Mouse (Mus musculus) heart, adult 11 months (tissue): Measurements from ENCODE around the gene Zfp207.
"Not testable (repeated sequence)": the region's sequence is repeated elsewhere in the genome, so short reads cannot be mapped to it uniquely, and the experiment has no call there.

Source experiments
- DNase-seq: peaks from one replicate; pipeline ENCODE4 v3.0.0; 2022

Zfp207 gene

DNA sequence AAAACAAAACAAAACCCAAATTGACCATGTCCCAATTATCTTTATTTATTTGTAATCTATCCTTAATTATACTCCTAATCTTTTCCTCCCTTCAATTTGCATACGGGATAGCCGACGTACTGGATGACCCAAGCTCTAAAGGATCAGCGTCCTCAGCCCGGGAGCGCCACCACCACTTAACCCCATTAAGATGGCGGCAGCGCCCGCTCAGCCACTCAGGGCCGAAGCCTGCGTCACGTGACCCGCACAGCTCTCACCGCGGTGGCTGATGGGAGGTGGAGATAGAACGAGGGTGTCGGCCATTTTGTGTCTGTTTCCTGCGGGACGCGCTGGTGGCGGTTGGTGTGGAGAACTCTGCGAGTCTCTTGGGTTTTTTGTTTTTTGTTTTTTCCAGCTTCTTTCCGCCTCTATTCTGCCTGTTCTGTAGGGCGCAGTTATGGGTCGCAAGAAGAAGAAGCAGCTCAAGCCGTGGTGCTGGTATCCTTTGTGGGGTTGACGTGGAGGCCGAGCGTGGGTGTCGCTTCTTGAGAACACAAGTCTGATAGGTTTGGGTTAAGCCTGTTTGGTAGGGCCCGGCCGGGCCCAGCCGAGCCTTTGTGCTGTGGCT lies at the start of gene Zfp207:
TSS of gene Zfp207 (plus strand) at position 261 of the 607 bp plus-strand sequence.
- DNase-seq, result peak; percentile 100

DNA sequence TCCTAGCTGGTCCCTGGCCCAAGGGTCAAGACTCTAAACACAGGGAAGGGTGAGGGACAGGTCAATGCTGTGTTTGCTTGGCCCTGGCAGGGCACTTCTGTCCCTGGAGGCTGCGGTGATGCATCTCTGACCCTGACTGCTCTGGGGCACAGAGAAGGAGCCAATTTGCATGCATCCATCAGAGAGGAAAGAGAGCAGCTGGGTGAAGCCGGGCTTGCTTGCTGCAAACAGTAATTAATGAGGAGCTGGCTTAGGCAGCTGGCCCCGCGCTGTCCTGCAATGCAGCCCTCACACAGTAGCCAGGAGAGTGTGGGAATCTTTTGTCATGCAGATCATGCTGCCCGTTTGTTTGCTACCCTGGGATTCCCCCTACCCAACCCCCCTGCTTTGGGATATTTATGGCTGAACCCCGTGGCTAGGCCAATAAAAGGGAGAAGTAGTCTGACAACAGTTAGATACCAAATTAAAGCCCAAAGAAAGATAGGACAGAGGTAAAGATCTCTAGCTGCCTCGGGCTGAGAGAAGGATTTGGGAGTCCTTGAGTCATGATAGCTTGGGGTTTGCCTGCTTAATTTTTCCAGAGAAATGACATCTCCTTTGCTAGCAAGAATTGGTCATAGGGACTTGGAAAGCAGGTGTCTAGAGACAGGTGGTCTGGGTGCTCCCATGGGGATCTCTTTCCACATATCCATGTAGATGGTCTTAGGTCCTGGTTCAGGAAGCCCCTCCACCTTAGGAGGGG lies 47.3 kb upstream of the Zfp207 start:
- DNase-seq, result no peak

DNA sequence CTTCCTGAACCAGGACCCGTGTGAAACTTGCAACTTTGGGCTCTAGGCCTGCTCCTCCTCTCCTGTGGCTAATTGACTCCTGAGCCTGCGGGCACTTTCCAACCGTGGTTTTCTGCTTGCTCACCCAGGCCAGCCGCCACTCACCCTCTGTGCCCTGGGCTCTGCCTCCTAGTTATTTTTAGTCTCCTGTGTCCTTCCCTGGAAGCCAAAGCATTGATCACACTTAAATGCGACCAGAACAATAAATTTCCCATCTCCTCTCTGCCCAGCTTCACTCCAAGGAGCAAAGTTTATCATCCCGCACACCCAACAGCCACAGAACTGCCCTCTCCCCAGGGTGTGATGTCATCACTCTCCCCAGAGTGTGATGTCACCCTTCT lies 46.7 kb upstream of the Zfp207 start:
- DNase-seq, result no peak

DNA sequence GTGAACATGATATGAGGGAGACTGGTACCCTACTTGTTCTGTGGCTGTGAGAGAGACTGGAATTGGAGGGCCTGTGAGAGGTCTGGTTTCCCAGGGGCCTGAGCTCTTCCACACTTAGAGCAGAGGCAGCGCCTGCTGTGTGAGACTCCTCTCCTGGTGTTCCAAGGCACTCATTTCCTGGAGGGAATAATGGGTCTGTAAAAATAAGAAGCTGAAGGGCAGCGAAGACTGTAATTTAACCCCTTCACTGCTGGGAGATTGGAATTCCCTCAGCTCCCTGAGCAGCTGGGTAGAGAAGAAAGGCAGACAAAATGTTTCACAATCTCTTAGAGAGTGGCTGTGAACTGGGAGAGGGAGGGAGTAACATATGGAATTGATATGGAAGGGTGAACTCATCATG lies 40.6 kb upstream of the Zfp207 start:
- DNase-seq, result no peak

DNA sequence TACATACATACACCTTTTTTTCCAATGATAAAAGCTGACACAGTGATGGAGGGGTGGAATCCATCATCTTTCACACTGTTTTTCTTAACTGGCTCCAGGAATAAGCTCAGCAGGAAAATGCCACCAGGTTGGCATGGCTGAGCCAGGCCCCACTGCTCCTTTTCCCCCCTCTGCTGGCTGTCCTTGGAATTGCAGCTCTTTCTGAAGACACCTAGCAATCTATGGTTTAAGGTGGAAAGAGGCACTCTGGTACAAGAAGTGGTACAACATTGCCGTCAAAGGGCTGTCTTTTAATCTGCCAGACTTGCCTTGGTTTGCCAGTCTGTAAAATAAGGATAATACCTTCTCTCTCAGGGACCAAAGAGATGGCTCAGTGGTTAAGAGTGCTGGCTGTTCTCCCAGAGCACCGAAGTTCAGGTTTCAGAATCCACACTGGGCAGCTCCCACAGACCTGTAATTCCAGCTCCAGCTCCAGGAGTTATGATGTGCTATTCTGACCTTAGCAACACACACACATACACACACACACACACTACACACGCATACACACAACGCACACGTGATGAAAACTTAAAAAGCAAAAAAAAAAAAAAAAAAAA lies 31.1 kb upstream of the Zfp207 start:
- peak; percentile 92 for DNase-seq

DNA sequence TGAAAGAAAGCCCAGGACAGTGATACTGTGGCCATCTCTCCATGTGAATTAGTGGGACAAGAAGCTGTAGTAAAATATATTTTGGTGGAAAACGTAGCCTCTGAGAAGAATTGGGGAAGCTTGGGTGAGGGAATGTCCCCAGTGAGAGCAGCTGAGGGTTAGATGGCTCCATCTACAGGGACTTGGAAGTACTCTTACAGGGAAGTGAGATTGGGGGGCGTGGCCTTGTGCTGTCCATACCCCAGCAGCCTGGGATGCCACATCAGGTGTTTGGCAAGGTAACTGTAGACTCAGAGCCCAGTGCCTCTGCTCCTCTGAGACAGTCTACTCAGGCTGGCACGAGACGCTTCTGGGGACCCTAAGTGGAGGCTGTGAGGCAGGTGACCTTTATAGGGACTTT lies 28.2 kb upstream of the Zfp207 start:
- DNase-seq, result peak; percentile 91

DNA sequence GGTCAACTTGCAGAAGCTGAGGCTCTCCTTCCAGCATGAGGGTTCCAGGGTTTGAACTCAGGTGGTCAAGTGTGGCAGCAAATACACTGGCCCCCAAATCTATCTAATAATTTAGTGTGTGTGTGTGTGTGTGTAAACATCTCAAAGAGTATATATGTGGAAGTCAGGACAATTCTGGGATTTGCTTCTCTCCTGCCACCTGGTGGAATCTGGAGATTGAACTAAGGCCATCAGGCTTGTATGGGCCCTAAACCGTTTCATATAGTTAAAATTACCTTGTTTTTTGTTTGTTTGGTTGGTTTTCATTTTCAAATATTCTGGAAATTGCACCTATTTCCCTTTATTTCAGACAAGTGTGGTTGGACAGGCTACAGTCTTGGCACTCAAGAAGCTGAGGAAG lies 14.1 kb upstream of the Zfp207 start:
- peak; percentile 28 for DNase-seq

DNA sequence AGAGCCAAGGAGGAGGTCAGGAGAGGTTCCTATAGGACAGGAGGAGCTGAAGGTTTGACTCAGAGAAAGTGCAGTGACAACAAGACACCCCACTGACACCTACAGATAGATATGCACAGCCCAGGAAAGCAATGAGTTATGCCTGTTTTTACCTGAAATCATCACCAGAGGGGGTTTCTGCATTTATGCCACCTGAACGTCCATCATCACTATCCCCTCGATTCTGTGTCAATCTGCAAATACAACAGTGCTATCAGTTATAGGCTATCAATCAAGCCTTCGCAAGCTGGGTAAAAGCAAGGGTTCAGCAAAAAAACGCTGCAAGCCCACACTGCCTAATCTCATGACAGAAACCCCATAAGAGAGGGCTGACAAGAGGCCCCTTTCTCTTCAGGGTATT lies 6.4 kb upstream of the Zfp207 start:
- peak; percentile 83 for DNase-seq

DNA sequence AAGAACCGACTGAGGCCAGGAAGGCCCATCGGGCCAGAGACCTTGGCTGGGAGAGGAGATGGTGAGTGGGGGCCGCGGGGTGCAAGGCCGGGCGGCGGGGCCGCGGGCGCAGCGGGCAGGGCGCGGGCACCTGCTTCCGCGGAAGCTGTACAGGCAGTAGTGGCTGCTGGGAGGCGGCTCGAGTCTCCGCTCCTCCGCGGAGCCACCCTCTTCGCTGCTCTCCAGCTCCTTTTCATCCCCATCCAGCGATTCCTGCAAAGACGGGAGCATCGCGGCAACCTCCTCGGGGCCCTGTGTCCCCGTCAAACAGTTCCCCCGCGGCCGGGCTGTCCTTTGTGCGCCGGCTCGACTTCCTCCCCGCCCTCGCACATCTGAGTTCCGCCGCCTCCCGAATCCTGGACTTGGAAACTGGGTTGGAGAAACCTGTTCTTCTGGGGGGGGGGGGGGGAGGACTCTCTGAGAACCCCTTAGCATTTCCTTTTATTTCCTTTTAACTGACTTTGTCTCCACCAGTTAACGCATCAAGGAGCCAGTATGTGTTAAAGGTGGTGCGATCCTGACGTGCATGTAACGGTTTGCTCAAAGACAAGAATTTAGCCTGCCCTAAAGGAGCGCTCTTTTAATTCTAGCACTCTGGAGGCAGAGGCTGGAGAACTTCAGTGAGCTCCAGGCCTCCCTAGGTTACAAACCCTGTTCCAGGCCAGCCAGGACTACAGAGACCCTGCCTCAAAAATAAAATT lies 5.2 kb upstream of the Zfp207 start, which contains the start of gene 5730455P16Rik:
TSS of gene 5730455P16Rik (minus strand) at position 323 of the 740 bp plus-strand sequence.
- DNase-seq, result peak; percentile 98

DNA sequence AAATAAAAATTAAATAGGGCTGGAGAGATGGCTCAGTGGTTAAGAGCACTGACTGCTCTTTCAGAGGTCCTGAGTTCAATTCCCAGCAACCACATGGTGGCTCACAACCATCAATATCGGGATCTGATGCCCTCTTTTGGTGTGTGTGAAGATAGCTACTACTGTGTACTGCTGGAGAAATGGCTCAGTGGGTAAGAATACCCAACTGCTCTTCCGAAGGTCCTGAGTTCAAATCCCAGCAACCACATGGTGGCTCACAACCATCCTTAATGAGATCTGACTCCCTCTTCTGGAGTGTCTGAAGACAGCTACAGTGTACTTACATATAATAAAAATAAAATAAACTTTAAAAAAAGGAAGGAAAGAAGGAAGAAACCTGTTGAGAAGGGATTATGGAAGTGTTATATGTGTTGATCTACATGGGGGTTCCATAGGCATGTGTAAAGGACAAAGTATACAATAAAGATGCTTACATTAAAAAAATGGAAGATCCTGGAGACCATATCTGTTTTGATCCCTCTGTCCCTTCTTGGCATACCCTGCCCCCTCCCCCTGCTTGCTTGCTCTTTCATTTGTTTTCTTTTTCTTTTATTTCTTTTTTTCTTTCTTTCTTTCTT lies 4.5 kb upstream of the Zfp207 start:
- peak; percentile 81 for DNase-seq

DNA sequence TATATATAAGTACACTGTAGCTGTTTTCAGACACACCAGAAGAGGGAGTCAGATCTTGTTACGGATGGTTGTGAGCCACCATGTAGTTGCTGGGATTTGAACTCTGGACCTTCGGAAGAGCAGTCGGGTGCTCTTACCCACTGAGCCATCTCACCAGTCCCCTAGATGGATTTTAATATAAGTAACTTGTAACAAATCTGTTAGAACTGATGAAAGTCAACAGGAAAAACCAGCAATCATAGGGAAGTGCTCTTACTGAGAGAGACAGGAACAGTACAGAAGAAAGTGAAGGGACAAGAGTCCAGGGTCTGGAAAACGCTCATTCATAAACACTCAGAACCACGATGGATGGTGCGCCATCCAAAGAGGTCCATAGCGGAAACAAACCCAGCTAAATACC lies 3.9 kb upstream of the Zfp207 start:
- peak; percentile 45 for DNase-seq

DNA sequence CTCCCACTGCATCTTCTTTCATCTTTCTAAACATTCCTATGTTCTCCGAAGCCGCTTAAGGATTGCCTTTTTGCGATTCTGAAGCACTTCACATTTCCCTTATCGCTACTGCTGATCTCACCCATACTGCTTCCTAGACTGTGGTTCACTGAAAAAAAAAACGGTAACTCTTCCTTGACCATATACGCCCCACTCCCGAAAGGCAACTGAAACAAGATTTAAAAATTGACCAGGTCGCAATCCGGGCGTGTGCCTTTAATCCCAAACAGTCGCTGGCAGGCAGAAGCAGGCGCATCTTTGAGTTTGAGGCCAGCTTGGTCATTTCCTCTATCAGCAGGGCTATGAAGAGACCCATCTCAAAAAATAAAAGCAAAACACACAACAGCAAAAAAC lies 457 bp upstream of the Zfp207 start:
- DNase-seq, result no peak

DNA sequence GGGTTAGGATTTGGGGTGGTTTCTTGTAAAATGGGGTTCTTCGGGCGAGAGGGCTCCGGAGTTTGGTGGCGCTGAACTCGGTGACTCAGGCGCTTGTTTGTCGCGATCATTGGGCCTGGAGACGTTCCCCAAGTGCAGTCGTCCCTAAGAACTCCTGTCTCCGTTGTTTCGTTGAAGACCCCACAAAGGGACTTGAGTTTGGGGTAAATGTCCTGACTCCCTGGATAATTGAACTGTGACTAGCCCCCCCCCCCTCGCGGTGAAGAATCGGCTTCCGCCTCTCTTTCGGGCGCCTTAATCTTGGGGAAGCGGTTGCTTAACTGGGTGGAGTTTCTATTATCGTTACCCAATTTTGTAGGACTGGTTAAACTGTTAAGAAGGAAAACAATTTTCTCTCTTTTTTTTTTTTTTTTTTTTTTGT lies 557 bp downstream of the Zfp207 start:
- DNase-seq, result no peak

DNA sequence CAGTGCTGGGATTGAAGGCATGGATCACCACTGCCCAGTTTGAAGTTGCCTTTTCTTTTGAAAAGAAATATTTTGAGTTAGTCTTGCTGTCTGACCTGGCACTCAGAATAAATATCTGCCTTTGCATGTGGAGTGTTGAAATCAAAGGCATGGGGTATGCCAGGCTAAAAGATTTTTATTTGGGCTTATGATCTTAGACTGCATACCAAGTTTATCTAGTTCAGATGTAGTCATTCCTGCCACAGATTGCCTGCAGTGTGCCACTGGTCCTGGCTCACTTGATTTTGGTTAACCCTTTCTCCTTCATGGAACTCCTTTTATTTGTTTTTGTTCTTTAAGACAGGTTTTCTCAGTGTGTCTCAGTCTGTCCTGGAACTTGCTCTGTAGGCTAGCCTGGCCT lies 1.4 kb downstream of the Zfp207 start:
- peak; percentile 87 for DNase-seq

DNA sequence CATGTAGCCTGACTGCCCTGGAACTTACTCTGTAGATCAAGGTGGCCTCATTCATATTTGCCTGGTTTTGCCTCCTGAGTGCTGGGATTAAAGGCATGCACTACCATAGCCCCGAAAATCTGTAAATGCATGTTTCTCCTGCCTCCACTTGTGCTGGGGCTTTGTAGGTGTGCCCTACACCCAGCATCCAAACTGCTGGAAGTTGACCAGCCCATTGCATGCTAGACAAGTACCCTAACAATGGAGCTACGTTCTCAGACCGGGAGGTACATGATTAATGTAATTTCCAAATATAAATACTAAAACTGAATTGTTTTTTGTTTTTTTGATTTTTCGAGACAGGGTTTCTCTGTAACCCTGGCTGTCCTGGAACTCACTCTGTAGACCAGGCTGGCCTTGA lies 2.0 kb downstream of the Zfp207 start:
- DNase-seq, result peak; percentile 86

DNA sequence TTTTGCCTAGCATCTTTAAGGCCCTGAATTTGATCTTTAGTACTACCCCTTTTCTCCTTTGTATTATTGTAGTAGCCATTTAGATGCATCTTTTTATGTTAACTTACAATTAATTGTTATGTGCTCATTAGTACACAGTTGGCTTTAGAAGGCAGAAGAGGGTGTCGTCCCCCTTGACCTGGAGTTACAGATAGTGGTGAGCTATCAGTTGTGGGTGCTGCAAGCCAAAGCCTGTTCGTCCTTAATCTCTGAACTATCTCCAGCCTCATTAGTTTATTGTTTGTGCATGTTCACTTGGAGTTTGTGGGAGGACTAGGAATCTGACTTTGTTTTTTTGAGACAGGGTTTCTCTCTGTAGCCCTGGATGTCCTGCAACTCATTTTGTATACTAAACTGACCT lies 3.7 kb downstream of the Zfp207 start:
- no peak for DNase-seq

DNA sequence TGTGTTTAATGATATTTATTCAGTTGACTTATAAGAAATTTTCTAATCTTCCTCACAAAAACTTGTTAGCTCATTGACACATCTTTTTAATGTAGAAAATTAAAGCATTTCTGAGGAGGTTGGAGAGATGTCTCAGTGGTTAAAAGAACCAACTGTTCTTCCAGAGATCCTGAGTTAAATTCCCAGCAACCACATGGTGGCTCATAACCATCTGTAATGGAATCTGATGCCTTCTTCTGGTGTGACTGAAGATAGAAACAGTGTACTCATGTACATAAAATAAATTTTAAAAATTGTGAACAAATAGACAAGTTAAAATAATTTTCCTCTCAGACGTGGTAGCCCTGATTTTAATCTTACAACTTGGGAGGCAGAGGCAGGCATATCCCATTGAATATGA lies 6.8 kb downstream of the Zfp207 start:
- no peak for DNase-seq

DNA sequence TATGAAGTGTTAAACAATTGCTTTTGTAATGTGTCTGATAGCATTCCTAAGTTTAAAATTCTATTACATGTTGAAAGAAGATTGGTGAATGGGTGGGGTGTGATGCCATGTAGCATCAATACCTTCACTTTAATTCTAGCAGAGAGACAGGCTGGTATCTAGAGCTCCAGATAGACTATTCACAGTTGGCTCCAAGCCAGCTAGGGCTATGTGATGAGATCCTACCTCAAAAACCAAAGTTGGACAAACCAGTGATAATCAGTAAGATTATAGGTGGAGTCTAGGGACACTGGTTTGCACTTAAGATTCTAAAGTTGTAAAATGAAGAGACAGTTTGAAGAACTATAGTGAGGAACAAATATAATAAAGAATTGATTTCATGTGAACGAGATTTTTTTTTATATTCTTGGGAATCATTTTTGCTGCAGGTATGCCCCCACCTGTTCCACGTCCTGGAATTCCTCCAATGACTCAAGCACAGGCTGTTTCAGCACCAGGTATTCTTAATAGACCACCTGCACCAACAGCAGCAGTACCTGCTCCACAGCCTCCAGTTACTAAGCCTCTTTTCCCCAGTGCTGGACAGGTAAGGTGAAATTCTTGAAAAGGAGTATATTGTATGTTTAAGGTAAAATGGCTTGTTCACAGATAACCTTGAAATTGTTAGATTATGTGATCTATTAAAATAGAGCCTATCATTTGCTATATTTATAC lies 8.5 kb downstream of the Zfp207 start:
- DNase-seq, result peak; percentile 68

DNA sequence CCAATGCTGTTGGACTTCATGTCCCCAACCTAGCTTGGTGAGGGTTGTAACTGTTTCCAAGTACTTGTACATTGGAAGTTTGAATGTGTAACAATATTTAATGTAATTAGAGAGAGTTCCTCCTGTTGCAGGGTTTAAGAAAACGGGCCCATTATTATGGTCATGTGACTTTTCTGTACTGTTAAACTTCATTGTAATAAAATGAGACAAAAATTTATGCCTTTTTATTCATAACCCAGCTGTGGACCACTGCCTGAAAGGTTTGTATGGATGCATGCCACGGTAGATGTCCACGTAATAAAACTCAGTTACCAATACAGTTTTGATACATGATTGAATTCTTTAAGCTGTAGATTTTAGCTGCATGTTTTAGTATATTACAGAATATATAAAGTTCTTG lies 12.9 kb downstream of the Zfp207 start:
- no peak for DNase-seq

DNA sequence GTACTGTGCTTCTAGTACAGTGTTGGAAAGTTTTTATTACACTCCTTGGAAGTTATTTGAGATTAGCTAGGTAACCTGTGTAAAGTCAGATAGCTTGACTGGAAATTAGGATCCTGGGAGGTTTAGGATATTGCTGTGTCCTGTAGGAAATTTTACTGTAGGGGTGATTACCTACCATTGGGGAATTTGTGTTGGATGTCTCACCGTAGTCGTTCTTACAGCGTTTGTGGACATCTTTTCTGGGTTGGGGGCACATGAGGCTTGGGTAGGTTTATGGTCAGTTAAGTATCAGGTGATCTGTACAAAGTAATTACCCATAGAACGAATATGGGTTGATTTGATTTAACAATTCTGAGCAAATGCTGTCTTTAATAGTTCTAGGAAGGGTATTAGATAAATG lies 13.5 kb downstream of the Zfp207 start:
- DNase-seq, result no peak

DNA sequence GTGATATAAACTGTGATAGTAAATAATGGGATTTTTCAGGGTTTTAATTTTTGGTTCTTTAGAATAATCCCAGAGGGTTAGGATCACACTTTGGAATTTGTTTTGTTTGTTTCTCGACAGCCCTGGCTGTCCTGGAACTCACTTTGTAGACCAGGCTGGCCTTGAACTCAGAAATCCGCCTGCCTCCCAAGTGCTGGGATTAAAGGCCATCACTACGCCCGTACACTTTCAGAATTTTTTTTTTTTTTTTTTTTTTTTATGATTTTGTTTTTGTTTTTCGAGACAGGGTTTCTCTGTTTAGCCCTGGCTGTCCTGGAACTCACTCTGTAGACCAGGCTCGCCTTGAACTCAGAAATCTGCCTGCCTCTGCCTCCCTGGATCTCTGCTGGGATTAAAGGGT lies 24.8 kb downstream of the Zfp207 start:
- DNase-seq, result not testable (repeated sequence)

DNA sequence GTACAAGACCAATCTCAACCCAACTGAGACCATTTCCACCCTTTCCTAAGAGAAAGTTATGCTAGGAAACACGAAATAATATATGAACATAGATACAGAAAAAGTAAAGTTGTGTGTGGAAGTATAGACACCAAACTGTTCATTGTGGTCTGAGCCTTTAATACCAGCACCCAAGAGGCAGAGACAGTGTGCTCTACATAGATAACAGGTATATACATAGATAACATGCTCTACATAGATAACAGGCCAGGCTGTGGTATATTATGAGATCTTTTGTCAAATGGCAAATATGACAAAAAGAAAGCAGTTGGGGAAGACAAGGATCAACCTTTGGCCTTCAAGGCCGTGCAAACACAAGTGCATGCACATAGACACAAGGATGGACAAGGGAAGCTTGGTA lies 27.3 kb downstream of the Zfp207 start:
- DNase-seq, result no peak

DNA sequence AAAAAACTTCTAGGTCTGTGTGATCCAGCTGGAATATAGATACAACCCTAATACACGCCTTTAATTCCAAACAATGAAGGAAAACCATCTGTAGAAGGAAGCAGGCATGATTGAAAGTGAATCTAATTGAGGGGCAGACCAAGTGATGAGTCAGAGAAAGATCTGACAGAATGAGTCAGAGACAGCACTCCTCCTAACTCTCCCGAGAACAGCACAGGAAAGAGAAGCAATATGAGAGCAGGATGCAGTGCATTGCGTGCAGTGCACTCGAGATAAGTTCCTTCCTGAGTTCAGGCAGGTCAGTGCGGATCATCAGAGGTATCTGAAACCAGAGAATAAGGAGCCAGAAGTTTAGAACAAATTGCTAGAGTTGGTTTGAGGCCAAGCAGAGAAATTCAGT lies 34.0 kb downstream of the Zfp207 start:
- DNase-seq, result no peak
